Mouse (Mus musculus): ENCODE data around the gene Gm20388. TPM values are rescaled to one million over a fixed set of nuclear protein-coding genes. Genes with fewer than 3 reads are reported as not detected.

Gm20388 gene
- total and polyA plus RNA-seq, 2 experiments from 2014 or later = 51.3 TPM; not detected in 1

DNA sequence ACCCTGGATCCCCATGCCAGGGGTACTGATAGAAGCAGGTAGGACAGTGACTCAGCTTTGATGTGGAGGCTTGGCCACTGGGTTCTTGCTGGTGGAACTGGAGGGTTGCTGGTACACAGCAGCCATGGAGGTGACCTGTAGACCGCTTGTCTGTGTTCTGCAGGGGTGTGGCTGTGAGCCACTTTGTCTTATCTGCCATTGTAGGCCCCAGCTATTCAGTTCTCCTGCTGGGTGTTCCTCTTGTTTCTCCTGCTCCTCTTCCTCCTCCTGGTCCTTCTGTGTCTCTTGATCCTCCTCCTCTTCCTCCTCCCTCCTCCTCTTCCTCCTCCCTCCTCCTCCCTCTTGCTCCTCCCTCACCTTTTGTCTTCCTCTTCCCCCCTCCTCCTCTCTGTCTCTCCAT, 614.5 kb downstream of the Gm20388 start:
- no peaks in the 10 kb centered on the region for H3K36me3 ChIP-seq (ENCODE audit: insufficient read depth)
- H3K27ac ChIP-seq (ENCODE audit: low read depth, low read length) = no peak overlapping the region
- ATAC-seq = no peak

DNA sequence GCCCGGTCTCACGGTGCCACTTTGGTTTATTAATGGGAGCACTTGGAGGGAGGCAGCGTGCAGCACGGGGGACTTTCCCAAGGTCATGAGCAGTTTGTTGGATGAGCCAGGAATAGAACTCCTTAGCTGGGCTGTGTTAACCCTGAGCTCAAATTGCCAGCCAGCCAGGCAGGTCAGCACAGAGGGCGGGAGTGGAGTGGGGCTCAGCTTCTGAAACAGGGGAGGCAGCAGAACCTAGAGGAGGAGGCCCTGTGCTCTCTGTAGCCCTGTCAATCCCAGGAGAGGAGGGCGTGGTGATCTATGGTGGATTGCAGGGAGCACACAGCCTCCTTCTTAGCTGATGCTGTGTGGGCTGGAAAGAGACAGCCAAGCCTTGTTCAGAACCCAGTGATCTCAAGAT, 615.2 kb downstream of the Gm20388 start:
- Histone ChIP-seq H3K27me3 (ENCODE audit: insufficient read depth, low read length) (no peaks in the 10 kb centered on the region), H3K9ac (no peak overlapping the region), H3K4me3 (ENCODE audit: low read depth, low read length) (no peak overlapping the region), H3K4me2 (ENCODE audit: low read depth) (no peak overlapping the region), H3K27ac (ENCODE audit: low read depth, low read length) (no peak overlapping the region), H3K4me1 (ENCODE audit: insufficient read depth) (peaks cover 9% of the 10 kb centered on the region), H3K36me3 (ENCODE audit: insufficient read depth) (no peaks in the 10 kb centered on the region), H3K9me3 (ENCODE audit: low read length) (no peaks in the 10 kb centered on the region)
- TF ChIP-seq CTCF (IDR thresholded peaks at IDR 0.05; ENCODE audit: low read depth) = no peak
- ATAC-seq (0 out of 2 replicates have a peak, but pooled peaks have one; percentile 16), DNase-seq (no peak)
- 49% methylated on average over 6 of the region's 6 CpGs for WGBS

More for the DNA sequence above, 614.5 kb downstream of the Gm20388 start:
- Histone ChIP-seq H3K9me3 (ENCODE audit: low read length) (no peaks in the 10 kb centered on the region), H3K27me3 (ENCODE audit: insufficient read depth, low read length) (no peaks in the 10 kb centered on the region), H3K4me2 (ENCODE audit: low read depth) (no peak overlapping the region), H3K4me3 (ENCODE audit: low read depth, low read length) (no peak overlapping the region), H3K4me1 (ENCODE audit: insufficient read depth) (peaks cover 15% of the 10 kb centered on the region), H3K9ac (no peak overlapping the region)
- WGBS = 88% methylated on average over 1 of the region's 1 CpGs
- TF ChIP-seq CTCF (IDR thresholded peaks at IDR 0.05; ENCODE audit: low read depth) = no peak
- DNase-seq = no peak

DNA sequence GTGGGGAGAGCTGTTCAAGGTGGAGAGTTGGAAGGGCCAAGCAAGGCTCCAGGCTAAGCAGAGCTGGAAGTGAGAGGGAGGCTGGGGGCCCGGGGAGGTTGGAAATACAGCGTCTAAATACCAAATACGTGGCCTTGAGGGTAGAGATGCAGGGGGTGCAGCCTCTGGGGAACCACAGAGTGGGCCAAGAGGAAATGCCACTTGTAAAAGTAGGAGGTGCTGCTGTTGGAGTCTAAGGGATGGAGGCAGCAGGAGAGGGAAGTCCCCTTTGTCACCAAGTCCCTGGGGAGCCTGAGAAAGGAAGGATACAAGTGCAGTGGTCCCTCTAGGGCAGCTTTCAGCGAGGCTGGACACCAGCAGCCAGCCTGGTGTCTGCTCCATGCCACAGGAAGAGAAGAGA, 615.9 kb downstream of the Gm20388 start:
- no peak for TF ChIP-seq CTCF (IDR thresholded peaks at IDR 0.05; ENCODE audit: low read depth)
- H3K9ac ChIP-seq = no peak overlapping the region
- H3K4me1 ChIP-seq (ENCODE audit: insufficient read depth) = peaks cover 3% of the 10 kb centered on the region; the same call in 1 of the 2 replicates
- no peaks in the 10 kb centered on the region for H3K9me3 ChIP-seq (ENCODE audit: low read length)
- 47% methylated on average over 4 of the region's 4 CpGs for WGBS
- H3K4me2 ChIP-seq (ENCODE audit: low read depth) = no peak overlapping the region
- no peaks in the 10 kb centered on the region for H3K36me3 ChIP-seq (ENCODE audit: insufficient read depth)
- H3K27ac ChIP-seq (ENCODE audit: low read depth, low read length) = no peak overlapping the region
- H3K27me3 ChIP-seq (ENCODE audit: insufficient read depth, low read length) = no peaks in the 10 kb centered on the region
- no peak overlapping the region for H3K4me3 ChIP-seq (ENCODE audit: low read depth, low read length)
- no peak for DNase-seq
- no peak for ATAC-seq

DNA sequence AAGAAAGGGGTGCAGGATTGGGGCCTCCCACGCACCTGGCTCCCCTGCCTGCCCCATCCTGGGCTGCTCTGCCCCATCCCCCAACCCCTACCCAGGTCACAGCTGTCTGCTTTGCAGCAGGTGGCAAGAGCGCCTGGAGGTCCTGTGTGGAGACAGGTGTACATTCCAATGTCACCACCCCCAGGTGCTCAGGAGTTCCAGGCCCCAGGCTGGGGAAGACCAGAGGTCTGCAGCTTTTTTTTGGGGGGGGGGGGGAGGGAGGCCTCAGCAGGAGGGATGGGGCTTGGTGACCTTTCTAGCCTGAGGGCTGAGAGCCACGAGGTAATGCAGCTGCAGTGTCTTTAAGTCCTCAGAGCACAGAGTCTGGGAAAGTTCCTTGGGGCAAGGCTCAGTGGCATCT, 617.7 kb downstream of the Gm20388 start:
- peaks cover 12% of the 10 kb centered on the region for H3K4me1 ChIP-seq (ENCODE audit: insufficient read depth)
- TF ChIP-seq CTCF (IDR thresholded peaks at IDR 0.05; ENCODE audit: low read depth) = no peak
- H3K4me3 ChIP-seq (ENCODE audit: low read depth, low read length) = no peak overlapping the region
- ATAC-seq (no peak), DNase-seq (no peak)
- no peak overlapping the region for H3K4me2 ChIP-seq (ENCODE audit: low read depth)
- 60% methylated on average over 3 of the region's 3 CpGs for WGBS
- no peaks in the 10 kb centered on the region for H3K36me3 ChIP-seq (ENCODE audit: insufficient read depth)
- H3K9me3 ChIP-seq (ENCODE audit: low read length) = no peaks in the 10 kb centered on the region
- no peaks in the 10 kb centered on the region for H3K27me3 ChIP-seq (ENCODE audit: insufficient read depth, low read length)
- H3K9ac ChIP-seq = no peak overlapping the region
- no peak overlapping the region for H3K27ac ChIP-seq (ENCODE audit: low read depth, low read length)

DNA sequence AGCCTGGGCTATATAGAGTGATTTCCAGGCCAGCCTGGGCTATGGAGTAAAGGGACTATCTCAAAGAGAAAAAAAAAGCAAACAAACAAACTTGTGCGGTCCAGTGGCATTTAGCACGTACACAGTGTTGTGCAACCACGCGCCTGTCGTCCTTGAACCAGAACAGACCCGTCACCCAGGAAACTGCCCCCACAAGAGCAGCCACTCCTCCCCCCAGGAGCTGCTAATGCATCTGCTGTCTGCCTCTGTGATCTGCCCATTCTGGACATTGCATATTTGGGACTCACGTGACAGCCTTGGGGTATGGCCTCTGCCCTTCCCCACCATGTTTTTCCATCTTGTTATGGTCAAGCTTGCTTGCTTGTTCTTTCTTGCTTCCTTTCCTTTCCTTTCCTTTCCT, 618.6 kb downstream of the Gm20388 start:
- ATAC-seq = no peak
- WGBS = 68% methylated on average over 7 of the region's 7 CpGs

DNA sequence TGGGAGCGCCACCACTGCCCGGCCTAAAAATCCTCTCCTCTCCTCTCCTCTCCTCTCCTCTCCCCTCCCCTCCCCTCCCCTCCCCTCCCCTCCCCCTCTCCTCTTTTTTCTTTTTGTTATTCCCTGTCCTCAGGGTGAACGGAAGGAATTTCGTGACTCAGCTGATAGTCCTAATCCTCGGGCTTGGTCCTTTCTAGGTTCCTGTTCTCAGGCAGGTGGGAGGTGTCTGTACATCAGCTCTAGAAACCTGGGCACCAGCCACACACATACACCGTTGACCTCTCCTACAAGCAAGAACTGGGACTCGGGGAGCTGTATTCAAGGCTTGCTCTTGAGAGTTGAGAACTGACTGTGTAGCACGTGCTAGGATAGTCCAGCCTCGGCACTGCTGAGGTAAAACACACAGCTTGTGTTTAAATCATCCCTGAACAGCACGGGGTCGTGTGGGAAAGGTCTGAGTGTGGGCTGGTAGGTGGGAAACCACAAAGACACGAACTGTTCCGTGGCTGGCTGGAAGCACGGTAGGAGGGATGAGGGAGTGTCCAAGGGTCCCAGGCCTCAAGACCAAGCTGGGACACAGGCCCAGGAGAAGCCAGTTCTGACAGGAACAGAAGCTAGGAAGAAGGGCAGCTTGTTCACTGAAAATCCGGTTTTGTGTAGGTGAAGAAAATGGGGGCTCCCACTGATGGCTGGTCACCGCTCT, 620.5 kb downstream of the Gm20388 start:
- TF ChIP-seq CTCF (IDR thresholded peaks at IDR 0.05; ENCODE audit: low read depth) = no peak
- H3K27ac ChIP-seq (ENCODE audit: low read depth, low read length) = peak overlapping the region; percentile 40; the same call in 1 of the 2 replicates
- H3K4me3 ChIP-seq (ENCODE audit: low read depth, low read length) = no peak overlapping the region
- H3K9me3 ChIP-seq (ENCODE audit: low read length) = no peaks in the 10 kb centered on the region
- ATAC-seq (no peak), DNase-seq (no peak)
- 53% methylated on average over 16 of the region's 16 CpGs for WGBS
- H3K9ac ChIP-seq = no peak overlapping the region
- no peak overlapping the region for H3K4me2 ChIP-seq (ENCODE audit: low read depth)
- H3K27me3 ChIP-seq (ENCODE audit: insufficient read depth, low read length) = no peaks in the 10 kb centered on the region
- H3K36me3 ChIP-seq (ENCODE audit: insufficient read depth) = no peaks in the 10 kb centered on the region
- peaks cover 25% of the 10 kb centered on the region for H3K4me1 ChIP-seq (ENCODE audit: insufficient read depth)

More for the DNA sequence above, 618.6 kb downstream of the Gm20388 start:
- Histone ChIP-seq H3K36me3 (ENCODE audit: insufficient read depth) (no peaks in the 10 kb centered on the region), H3K4me1 (ENCODE audit: insufficient read depth) (peaks cover 17% of the 10 kb centered on the region), H3K9me3 (ENCODE audit: low read length) (no peaks in the 10 kb centered on the region), H3K4me2 (ENCODE audit: low read depth) (no peak overlapping the region), H3K4me3 (ENCODE audit: low read depth, low read length) (no peak overlapping the region), H3K9ac (no peak overlapping the region), H3K27ac (ENCODE audit: low read depth, low read length) (no peak overlapping the region), H3K27me3 (ENCODE audit: insufficient read depth, low read length) (no peaks in the 10 kb centered on the region)
- no peak for DNase-seq
- no peak for TF ChIP-seq CTCF (IDR thresholded peaks at IDR 0.05; ENCODE audit: low read depth)

DNA sequence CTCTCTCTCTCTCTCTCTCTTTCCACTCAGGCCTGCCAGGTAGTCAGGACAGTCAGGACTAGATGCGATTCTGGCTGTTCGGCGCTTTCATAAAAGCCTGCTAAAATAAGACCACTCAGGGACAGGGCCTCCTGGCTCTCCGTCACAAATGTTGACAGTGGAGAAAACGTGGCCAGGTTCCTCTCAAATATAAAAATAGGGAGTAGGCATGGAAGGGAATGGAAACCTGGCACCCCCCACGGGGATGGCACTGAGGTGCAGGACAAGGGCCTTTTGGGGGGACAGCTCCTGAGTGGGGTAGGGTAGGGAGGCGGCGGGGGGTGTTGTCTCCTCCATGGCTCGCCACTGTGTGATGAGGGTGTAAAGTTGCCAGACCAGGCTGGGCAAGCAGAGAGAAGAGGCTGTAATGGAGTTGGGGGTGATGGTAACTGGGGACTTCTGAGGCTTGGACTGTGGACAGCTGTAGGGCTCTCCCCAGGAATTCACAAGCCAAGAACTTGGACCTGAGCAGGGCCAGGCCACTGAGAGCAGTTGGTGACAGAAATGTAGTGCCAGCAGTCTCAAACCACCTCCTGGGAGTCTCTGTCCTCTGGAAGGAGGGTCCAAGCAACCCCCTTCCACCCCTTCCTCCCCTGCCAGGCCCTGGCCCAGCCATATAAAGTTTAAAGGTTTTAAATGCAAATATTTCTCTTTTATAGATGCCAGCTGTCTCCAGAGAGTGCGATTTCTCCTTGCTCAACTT, 621.3 kb downstream of the Gm20388 start:
- DNase-seq (no peak), ATAC-seq (no peak)
- Histone ChIP-seq H3K36me3 (ENCODE audit: insufficient read depth) (no peaks in the 10 kb centered on the region), H3K9ac (no peak overlapping the region), H3K4me1 (ENCODE audit: insufficient read depth) (peaks cover 25% of the 10 kb centered on the region), H3K4me3 (ENCODE audit: low read depth, low read length) (no peak overlapping the region), H3K9me3 (ENCODE audit: low read length) (no peaks in the 10 kb centered on the region), H3K27ac (ENCODE audit: low read depth, low read length) (peak overlapping the region; percentile 66), H3K27me3 (ENCODE audit: insufficient read depth, low read length) (no peaks in the 10 kb centered on the region), H3K4me2 (ENCODE audit: low read depth) (0 out of 2 replicates have a peak overlapping the region, but pooled peaks have one; percentile 40)
- TF ChIP-seq CTCF (IDR thresholded peaks at IDR 0.05; ENCODE audit: low read depth) = no peak
- 42% methylated on average over 10 of the region's 10 CpGs for WGBS

Data from forebrain, postnatal 0 days (tissue).